ENCODE assay signal across 7 mouse cellular contexts in the genomic region with DNA sequence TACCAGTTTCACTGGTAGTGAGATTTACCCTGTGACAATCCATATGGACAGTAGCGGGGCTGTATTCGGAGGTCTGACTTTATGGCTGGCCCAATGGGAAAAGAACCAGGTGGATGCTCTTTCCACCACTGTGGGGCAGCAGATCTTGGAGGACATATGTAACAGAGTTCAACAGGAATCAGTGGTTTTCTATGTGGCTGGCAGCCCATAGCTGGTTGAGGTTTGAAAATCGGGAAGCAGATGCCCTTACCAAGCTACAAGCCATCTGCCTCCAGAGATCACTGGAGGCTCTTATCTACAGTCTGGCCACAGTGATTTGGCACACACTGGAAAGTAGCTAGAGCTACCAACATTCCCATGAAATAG. TPM values are rescaled to one million over a fixed set of nuclear protein-coding genes. Genes with fewer than 3 reads are reported as not detected.
A peak's percentile ranks its signal among the peaks of the same experiment; 100 is the strongest.
DNase-seq lines count a peak whose midpoint lies in the region; ATAC-seq and TF ChIP-seq lines count a peak whose summit lies in the region.

No protein-coding gene starts in this region.

- no peaks in the 10 kb centered on the region; the same call in 1 of the 2 replicates for H3K27me3 ChIP-seq in lung, embryonic 16.5 days (ENCODE audit: control insufficient read depth, insufficient read depth, low read depth, low read length)
- H3K27me3 ChIP-seq in forebrain, postnatal 0 days (ENCODE audit: insufficient read depth, low read length), result no peaks in the 10 kb centered on the region; the same call in 1 of the 2 replicates
- H3K27me3 ChIP-seq in limb, embryonic 15.5 days, result 0 out of 2 replicates have a peak, but pooled peaks cover 5% of the 10 kb centered on the region
- no peaks in the 10 kb centered on the region for H3K27me3 ChIP-seq in stomach, embryonic 16.5 days (ENCODE audit: control insufficient read depth, insufficient read depth, low read length)

- peak overlapping the region; percentile 83 for H3K4me2 ChIP-seq in lung, embryonic 16.5 days (ENCODE audit: low read depth, low read length)
- H3K4me2 ChIP-seq in forebrain, postnatal 0 days (ENCODE audit: low read depth), result peak overlapping the region; percentile 59
- peak overlapping the region; percentile 82 for H3K4me2 ChIP-seq in limb, embryonic 15.5 days
- peak overlapping the region; percentile 64 for H3K4me2 ChIP-seq in stomach, embryonic 16.5 days (ENCODE audit: low read depth, low read length)

- H3K9ac ChIP-seq in lung, embryonic 16.5 days (ENCODE audit: low read length), result no peak overlapping the region; the same call in 1 of the 2 replicates
- 0 out of 2 replicates have a peak overlapping the region, but pooled peaks have one; percentile 26 for H3K9ac ChIP-seq in forebrain, postnatal 0 days
- no peak overlapping the region for H3K9ac ChIP-seq in limb, embryonic 15.5 days
- H3K9ac ChIP-seq in stomach, embryonic 16.5 days (ENCODE audit: low read length), result peak overlapping the region; percentile 37

- no peak for DNase-seq in lung, adult 2 months
- no peak for DNase-seq in forebrain, postnatal 0 days
- DNase-seq in urinary bladder, postnatal 10 days (ENCODE audit: low spot score), result no peak
- DNase-seq in left cerebral cortex, adult 11 months (ENCODE audit: low spot score), result no peak

- no peak for TF ChIP-seq POLR2A in lung, adult 2 months (IDR thresholded peaks at IDR 0.05; ENCODE audit: borderline replicate concordance, extremely low read depth, low read depth, low read length)

- no peak overlapping the region for H3K27ac ChIP-seq in lung, embryonic 16.5 days (ENCODE audit: low read length)
- H3K27ac ChIP-seq in forebrain, postnatal 0 days (ENCODE audit: low read depth, low read length), result no peak overlapping the region
- no peak overlapping the region for H3K27ac ChIP-seq in limb, embryonic 15.5 days
- H3K27ac ChIP-seq in stomach, embryonic 16.5 days (ENCODE audit: low read length), result no peak overlapping the region

- 11% methylated on average over 3 of the region's 3 CpGs for WGBS in lung, embryonic 16.5 days
- 7% methylated on average over 3 of the region's 3 CpGs for WGBS in lung, adult 2 months
- WGBS in forebrain, postnatal 0 days, result 10% methylated on average over 3 of the region's 3 CpGs
- WGBS in limb, embryonic 15.5 days, result 7% methylated on average over 3 of the region's 3 CpGs
- 6% methylated on average over 3 of the region's 3 CpGs for WGBS in stomach, embryonic 16.5 days

- no peaks in the 10 kb centered on the region for H3K36me3 ChIP-seq in lung, embryonic 16.5 days (ENCODE audit: control insufficient read depth, insufficient read depth, low read length)
- H3K36me3 ChIP-seq in forebrain, postnatal 0 days (ENCODE audit: insufficient read depth), result no peaks in the 10 kb centered on the region
- no peaks in the 10 kb centered on the region for H3K36me3 ChIP-seq in limb, embryonic 15.5 days
- H3K36me3 ChIP-seq in stomach, embryonic 16.5 days (ENCODE audit: control insufficient read depth, insufficient read depth, low read length), result no peaks in the 10 kb centered on the region

- H3K4me3 ChIP-seq in lung, embryonic 16.5 days (ENCODE audit: low read length), result peak overlapping the region; percentile 53; the same call in 1 of the 2 replicates
- H3K4me3 ChIP-seq in lung, adult 2 months (replicated peaks; ENCODE audit: extremely low read depth, low read depth, low read length), result no peak overlapping the region
- H3K4me3 ChIP-seq in forebrain, postnatal 0 days (ENCODE audit: low read depth, low read length), result peak overlapping the region; percentile 32
- H3K4me3 ChIP-seq in limb, embryonic 15.5 days, result peak overlapping the region; percentile 48
- 0 out of 2 replicates have a peak overlapping the region, but pooled peaks have one; percentile 47 for H3K4me3 ChIP-seq in stomach, embryonic 16.5 days (replicated peaks; ENCODE audit: low read length)

- H3K4me1 ChIP-seq in lung, embryonic 16.5 days (replicated peaks; ENCODE audit: control insufficient read depth, insufficient read depth, low read length), result peaks cover 9% of the 10 kb centered on the region
- peaks cover 3% of the 10 kb centered on the region; the same call in 1 of the 2 replicates for H3K4me1 ChIP-seq in lung, adult 2 months (ENCODE audit: control insufficient read depth, insufficient read depth, low read length)
- H3K4me1 ChIP-seq in forebrain, postnatal 0 days (ENCODE audit: insufficient read depth), result 0 out of 2 replicates have a peak, but pooled peaks cover 6% of the 10 kb centered on the region
- H3K4me1 ChIP-seq in limb, embryonic 15.5 days, result peaks cover 12% of the 10 kb centered on the region; the same call in 1 of the 2 replicates
- no peaks in the 10 kb centered on the region for H3K4me1 ChIP-seq in stomach, embryonic 16.5 days (ENCODE audit: control insufficient read depth, insufficient read depth, low read length)

- TF ChIP-seq CTCF in lung, adult 2 months (IDR thresholded peaks at IDR 0.05; ENCODE audit: insufficient read depth, low read length), result no peak
- no peak for TF ChIP-seq CTCF in forebrain, postnatal 0 days (IDR thresholded peaks at IDR 0.05; ENCODE audit: low read depth)

- no peak for ATAC-seq in lung, embryonic 16.5 days (ENCODE audit: low read depth)
- no peak; the same call in 1 of the 2 replicates for ATAC-seq in forebrain, postnatal 0 days
- ATAC-seq in limb, embryonic 15.5 days (ENCODE audit: insufficient number of reproducible peaks, low FRiP score, low TSS enrichment, low read depth), result no peak
- no peak for ATAC-seq in stomach, embryonic 16.5 days (ENCODE audit: insufficient read depth, low FRiP score)

- H3K9me3 ChIP-seq in lung, embryonic 16.5 days (ENCODE audit: control insufficient read depth, low read length), result no peaks in the 10 kb centered on the region
- H3K9me3 ChIP-seq in forebrain, postnatal 0 days (ENCODE audit: low read length), result no peaks in the 10 kb centered on the region
- H3K9me3 ChIP-seq in limb, embryonic 15.5 days, result no peaks in the 10 kb centered on the region
- no peaks in the 10 kb centered on the region for H3K9me3 ChIP-seq in stomach, embryonic 16.5 days (replicated peaks; ENCODE audit: control insufficient read depth, low read length)

RNA-seq across cellular contexts. Expression of gene Elf2, which starts 25.0 kb away (rescaled TPM):
- polyA plus RNA-seq in lung, embryonic 16.5 days (2015; fragmentation: Nextera tagmentation; extraction: Ambion mirVana), result 68.4 and 74.5 TPM in 2 replicates
- polyA plus RNA-seq in lung, adult 2 months (2012; rRNA removed), result 46.1 and 52.7 TPM in 2 replicates
- total RNA-seq in forebrain, postnatal 0 days (2014; rRNA removed), result 78.1 and 83.9 TPM in 2 replicates
- 26.4 and 29.3 TPM in 2 replicates for polyA plus RNA-seq in forebrain, postnatal 0 days (2015; fragmentation: Nextera tagmentation; extraction: Ambion mirVana)
- polyA plus RNA-seq in limb, embryonic 15.5 days (2015; fragmentation: Nextera tagmentation; extraction: Ambion mirVana), result 46.6 and 74.3 TPM in 2 replicates
- polyA plus RNA-seq in stomach, embryonic 16.5 days (2015; fragmentation: Nextera tagmentation; extraction: Ambion mirVana), result 58.2 and 58.7 TPM in 2 replicates

RNA-seq across cellular contexts. Expression of gene Mgarp, which starts 31.0 kb away (rescaled TPM):
- polyA plus RNA-seq in lung, embryonic 16.5 days (2015; fragmentation: Nextera tagmentation; extraction: Ambion mirVana), result 1.2 and 1.9 TPM in 2 replicates
- not detected in 2 replicates for polyA plus RNA-seq in lung, adult 2 months (2012; rRNA removed)
- total RNA-seq in forebrain, postnatal 0 days (2014; rRNA removed), result 0.54 and 0.67 TPM in 2 replicates
- polyA plus RNA-seq in forebrain, postnatal 0 days (2015; fragmentation: Nextera tagmentation; extraction: Ambion mirVana), result 0.42 and 0.53 TPM in 2 replicates
- polyA plus RNA-seq in limb, embryonic 15.5 days (2015; fragmentation: Nextera tagmentation; extraction: Ambion mirVana), result 6.7 TPM in 2 replicates
- polyA plus RNA-seq in stomach, embryonic 16.5 days (2015; fragmentation: Nextera tagmentation; extraction: Ambion mirVana), result 4.2 and 4.5 TPM in 2 replicates

RNA-seq across cellular contexts. Expression of gene Ndufc1, which starts 43.3 kb away (rescaled TPM):
- polyA plus RNA-seq in lung, embryonic 16.5 days (2015; fragmentation: Nextera tagmentation; extraction: Ambion mirVana), result 677 and 741 TPM in 2 replicates
- 88.1 and 106 TPM in 2 replicates for polyA plus RNA-seq in lung, adult 2 months (2012; rRNA removed)
- 78.2 and 186 TPM in 2 replicates for total RNA-seq in forebrain, postnatal 0 days (2014; rRNA removed)
- polyA plus RNA-seq in forebrain, postnatal 0 days (2015; fragmentation: Nextera tagmentation; extraction: Ambion mirVana), result 871 and 1,036 TPM in 2 replicates
- 577 and 625 TPM in 2 replicates for polyA plus RNA-seq in limb, embryonic 15.5 days (2015; fragmentation: Nextera tagmentation; extraction: Ambion mirVana)
- polyA plus RNA-seq in stomach, embryonic 16.5 days (2015; fragmentation: Nextera tagmentation; extraction: Ambion mirVana), result 640 and 740 TPM in 2 replicates

RNA-seq across cellular contexts. Expression of gene Naa15, which starts 49.4 kb away (rescaled TPM):
- polyA plus RNA-seq in lung, embryonic 16.5 days (2015; fragmentation: Nextera tagmentation; extraction: Ambion mirVana), result 30.0 and 32.2 TPM in 2 replicates
- polyA plus RNA-seq in lung, adult 2 months (2012; rRNA removed), result 2.1 and 3.9 TPM in 2 replicates
- 28.3 and 36.9 TPM in 2 replicates for total RNA-seq in forebrain, postnatal 0 days (2014; rRNA removed)
- 21.4 and 29.7 TPM in 2 replicates for polyA plus RNA-seq in forebrain, postnatal 0 days (2015; fragmentation: Nextera tagmentation; extraction: Ambion mirVana)
- 41.1 and 46.5 TPM in 2 replicates for polyA plus RNA-seq in limb, embryonic 15.5 days (2015; fragmentation: Nextera tagmentation; extraction: Ambion mirVana)
- polyA plus RNA-seq in stomach, embryonic 16.5 days (2015; fragmentation: Nextera tagmentation; extraction: Ambion mirVana), result 25.3 and 28.9 TPM in 2 replicates

Comparison
In these comparisons a context has a peak if more than half of its experiments do, and no peak if none do; other contexts are left out.
1. H3K9ac ChIP-seq: peak in forebrain, postnatal 0 days (single experiment) and stomach, embryonic 16.5 days (single experiment); none in lung, embryonic 16.5 days (single experiment) and limb, embryonic 15.5 days (single experiment).
2. Peak in every context shown above with its lines, with median percentiles within 50 percentile points of each other: H3K4me2 ChIP-seq.